Mouse (Mus musculus): ENCODE measurements at regions not wholly inside any gene's neighbourhood (a gene's known extent, or its start where the extent isn't known, plus 50 kb on each side); places are given as distances from the start of the nearest gene placed in this dataset.

GRCm38 (mm10) chr6:112176344-112176743, 97.2 kb upstream of the Lmcd1 start:
- TF ChIP-seq POLR2A (IDR thresholded peaks at IDR 0.05; ENCODE audit: insufficient read depth, low read depth, low read length) (no peak), CTCF (IDR thresholded peaks at IDR 0.05) (no peak), EP300 (IDR thresholded peaks at IDR 0.05; ENCODE audit: insufficient read depth, low read depth, low read length) (no peak)

Data from heart, adult 2 months (tissue).